Mouse (Mus musculus) naive thymus-derived CD4-positive, alpha-beta T cell, adult 5 months (primary cell): ENCODE measurements around the gene Olfr1219. TPM values are rescaled to one million over a fixed set of nuclear protein-coding genes. Genes with fewer than 3 reads are reported as not detected.

Experiments used
- polyA plus RNA-seq: library from polyadenylated mRNA; unstranded; fragments of 100-300 nt; shearing (Covaris generic); gene quantifications from one replicate; pipeline ENCODE4 v1.2.1, GENCODE M21; 2017

The Olfr1219 gene
- polyA plus RNA-seq, result not detected

GRCm38 (mm10) chr2:89083413-89083812, at the start of gene Olfr1219:
Gene Olfr1219, minus strand, starts transcription at chr2:89083513.

GRCm38 (mm10) chr2:89132954-89133353, 49.6 kb upstream of the Olfr1219 start, which contains the start of gene Olfr1222:
Gene Olfr1222, minus strand, starts transcription at chr2:89133054.

DNA sequence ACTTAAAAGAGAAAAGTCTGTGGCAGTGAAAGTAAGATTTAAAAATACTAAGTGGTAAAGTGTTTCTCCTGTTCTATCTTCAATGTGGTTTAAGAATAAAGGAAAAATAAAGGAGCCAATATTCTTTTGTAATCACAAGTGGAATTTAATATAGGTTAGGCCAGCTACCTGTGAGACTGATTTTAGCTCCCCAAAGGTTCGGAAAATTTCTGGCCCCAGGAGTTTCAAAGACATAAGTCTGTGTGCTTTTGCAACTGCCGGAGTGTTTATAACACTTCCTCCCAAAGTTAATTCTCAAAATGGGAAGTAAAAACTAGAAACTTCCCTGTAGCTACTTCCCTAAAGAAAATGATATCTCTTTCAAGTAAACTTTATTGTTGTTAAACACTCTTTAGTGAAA, 33.9 kb upstream of the Olfr1219 start, which contains the start of gene Olfr1221:
Gene Olfr1221, minus strand, starts transcription at position 101 of the 400 bp plus-strand sequence.

DNA sequence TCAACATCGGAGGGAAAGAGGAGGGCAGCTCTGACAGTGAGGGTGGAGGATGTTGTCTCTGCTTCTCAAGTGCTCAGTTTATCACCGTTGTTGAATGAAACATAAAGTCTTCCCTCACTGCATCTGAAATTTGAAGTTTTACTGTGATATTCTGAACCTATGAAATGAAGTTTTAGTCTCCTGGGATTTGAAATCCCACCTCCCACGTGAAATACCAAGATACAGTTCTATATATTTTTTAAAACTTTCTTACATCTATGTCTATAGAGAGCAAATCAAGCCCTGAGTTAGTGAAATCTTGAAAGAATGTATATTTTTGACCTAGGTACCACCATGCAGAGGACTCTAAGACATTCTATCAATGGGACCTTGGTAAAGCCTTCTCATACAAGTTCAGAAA, 23.4 kb upstream of the Olfr1219 start, which contains the start of gene Olfr1220:
Gene Olfr1220, minus strand, starts transcription at position 101 of the 400 bp plus-strand sequence.

GRCm38 (mm10) chr2:89061087-89061486, 22.2 kb downstream of the Olfr1219 start, which contains the start of gene Olfr1218:
Gene Olfr1218, minus strand, starts transcription at chr2:89061187.

GRCm38 (mm10) chr2:89031965-89032364, 51.3 kb downstream of the Olfr1219 start, which contains the start of gene Olfr1217:
Gene Olfr1217, minus strand, starts transcription at chr2:89032065.

Other genes with a start within 250 kb of the Olfr1219 start
- not detected for gene Olfr1204, start 234.2 kb downstream of the Olfr1219 start, polyA plus RNA-seq
- not detected for gene Olfr1206, start 220.3 kb downstream of the Olfr1219 start, polyA plus RNA-seq
- gene Olfr1208, start 181.2 kb downstream of the Olfr1219 start, polyA plus RNA-seq, result 0.12 TPM
- not detected for gene Olfr1209, start 168.4 kb downstream of the Olfr1219 start, polyA plus RNA-seq
- gene Olfr1211, start 145.4 kb downstream of the Olfr1219 start, polyA plus RNA-seq, result not detected
- gene Olfr1212, start 129.5 kb downstream of the Olfr1219 start, polyA plus RNA-seq, result not detected
- gene Gm13762, start 103.2 kb downstream of the Olfr1219 start, polyA plus RNA-seq, result not detected
- not detected for gene Olfr1214, start 90.9 kb downstream of the Olfr1219 start, polyA plus RNA-seq
- 0.17 TPM for gene Olfr1215, start 76.5 kb downstream of the Olfr1219 start, polyA plus RNA-seq
- not detected for gene Olfr1216, start 65.2 kb downstream of the Olfr1219 start, polyA plus RNA-seq
- 0.21 TPM for gene Olfr1217, start 51.4 kb downstream of the Olfr1219 start, polyA plus RNA-seq
- not detected for gene Olfr1218, start 22.3 kb downstream of the Olfr1219 start, polyA plus RNA-seq
- gene Olfr1220, start 23.3 kb upstream of the Olfr1219 start, polyA plus RNA-seq, result 0.30 TPM
- gene Olfr1221, start 33.8 kb upstream of the Olfr1219 start, polyA plus RNA-seq, result not detected
- not detected for gene Olfr1222, start 49.5 kb upstream of the Olfr1219 start, polyA plus RNA-seq
- gene Olfr1223, start 68.0 kb upstream of the Olfr1219 start, polyA plus RNA-seq, result not detected
- not detected for gene Olfr1224-ps1, start 80.6 kb upstream of the Olfr1219 start, polyA plus RNA-seq
- gene Olfr1225, start 91.2 kb upstream of the Olfr1219 start, polyA plus RNA-seq, result not detected
- gene Olfr1226, start 116.5 kb upstream of the Olfr1219 start, polyA plus RNA-seq, result not detected
- gene Olfr1228, start 170.5 kb upstream of the Olfr1219 start, polyA plus RNA-seq, result 0.17 TPM
- gene Olfr1229, start 204.5 kb upstream of the Olfr1219 start, polyA plus RNA-seq, result not detected
- gene Olfr1230, start 213.8 kb upstream of the Olfr1219 start, polyA plus RNA-seq, result not detected
- not detected for gene Olfr1231, start 223.6 kb upstream of the Olfr1219 start, polyA plus RNA-seq
- gene Olfr1232, start 246.2 kb upstream of the Olfr1219 start, polyA plus RNA-seq, result not detected